ENCODE assay signal across 14 mouse cellular contexts in the genomic region with DNA sequence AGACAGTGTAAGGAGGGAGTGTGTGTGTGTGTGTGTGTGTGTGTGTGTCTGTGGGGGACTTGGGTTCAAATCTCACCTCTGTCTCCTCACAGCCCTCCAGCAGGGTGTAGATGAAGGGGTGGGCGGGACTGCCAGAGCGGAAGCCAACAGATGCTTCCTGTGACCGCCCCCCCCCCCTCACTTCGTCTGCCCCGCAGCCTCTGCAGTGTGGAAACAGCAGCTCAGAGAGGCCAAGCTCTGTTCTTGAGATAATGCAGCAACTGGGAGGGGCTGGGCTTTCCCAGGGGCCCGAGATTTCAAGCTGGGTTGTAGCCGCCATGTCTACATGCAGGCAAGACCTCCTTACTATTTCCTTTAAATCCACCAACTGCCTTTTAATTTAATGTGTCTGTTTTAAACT. TPM values are rescaled to one million over a fixed set of nuclear protein-coding genes. Genes with fewer than 3 reads are reported as not detected.
DNase-seq lines count a peak whose midpoint lies in the region; ATAC-seq and TF ChIP-seq lines count a peak whose summit lies in the region.
"Had no signal": no experiment of that assay in that cellular context is flagged by ENCODE, and none has a peak within 500 bp of the region (broad histone marks: within the 10 kb centered on the region; RNA-seq: fewer than 3 reads in every experiment).

No protein-coding gene starts in this region.

- no peak for TF ChIP-seq POLR2A in bone marrow, adult 2 months (IDR thresholded peaks at IDR 0.05; ENCODE audit: borderline replicate concordance, control insufficient read depth, low read depth, low read length)

- peaks cover 4% of the 10 kb centered on the region for H3K4me1 ChIP-seq in bone marrow, adult 2 months (ENCODE audit: control insufficient read depth, insufficient read depth, low read length)
- no peaks in the 10 kb centered on the region for H3K4me1 ChIP-seq in midbrain, postnatal 0 days (ENCODE audit: insufficient read depth, low read length)
- peaks cover 46% of the 10 kb centered on the region for H3K4me1 ChIP-seq in midbrain, embryonic 10.5 days

- DNase-seq in spleen, postnatal 36 days (ENCODE audit: low spot score in 2 of 2): peak; percentile 47 to 56
- DNase-seq in spleen, adult 18-20 months: no peak
- no peak for DNase-seq in midbrain, postnatal 0 days (ENCODE audit: low spot score)
- DNase-seq in adrenal gland, postnatal 25 days: no peak
- DNase-seq in midbrain, embryonic 10.5 days (ENCODE audit: low spot score): no peak
- DNase-seq in kidney, postnatal 14 days: no peak
- DNase-seq: lung, embryonic 14.5 days had no signal

- H3K27me3 ChIP-seq in midbrain, postnatal 0 days (ENCODE audit: insufficient read depth, low read length): no peaks in the 10 kb centered on the region
- no peaks in the 10 kb centered on the region for H3K27me3 ChIP-seq in midbrain, embryonic 10.5 days (ENCODE audit: low read depth, poor library complexity, severe bottlenecking)

- H3K4me3 ChIP-seq in bone marrow, adult 2 months (replicated peaks; ENCODE audit: control insufficient read depth, low read depth, low read length): no peak overlapping the region
- no peak overlapping the region for H3K4me3 ChIP-seq in midbrain, postnatal 0 days (ENCODE audit: low read depth, low read length)
- no peak overlapping the region for H3K4me3 ChIP-seq in midbrain, embryonic 10.5 days

- no peaks in the 10 kb centered on the region for H3K9me3 ChIP-seq in midbrain, postnatal 0 days (ENCODE audit: low read length)
- H3K9me3 ChIP-seq in midbrain, embryonic 10.5 days (replicated peaks): no peaks in the 10 kb centered on the region

- H3K36me3 ChIP-seq in midbrain, postnatal 0 days (ENCODE audit: insufficient read depth, low read length): no peaks in the 10 kb centered on the region
- H3K36me3 ChIP-seq in midbrain, embryonic 10.5 days: no peaks in the 10 kb centered on the region

- peak; percentile 30 for ATAC-seq in megakaryocyte, adult 5-6 weeks (ENCODE audit: poor library complexity, severe bottlenecking)
- no peak for ATAC-seq in midbrain, postnatal 0 days (ENCODE audit: low FRiP score)
- ATAC-seq: midbrain, embryonic 16.5 days; Patski had no signal

- H3K9ac ChIP-seq in midbrain, postnatal 0 days (replicated peaks; ENCODE audit: low read length, poor library complexity, severe bottlenecking): no peak overlapping the region
- H3K9ac ChIP-seq: lung, embryonic 14.5 days had no signal

- no peak overlapping the region for H3K4me2 ChIP-seq in midbrain, postnatal 0 days (ENCODE audit: low read depth, low read length, poor library complexity, severe bottlenecking)
- H3K4me2 ChIP-seq: lung, embryonic 14.5 days had no signal

- H3K27ac ChIP-seq in bone marrow, adult 2 months (ENCODE audit: control insufficient read depth, insufficient read depth, low read depth, low read length, poor library complexity): 0 out of 2 replicates have a peak overlapping the region, but pooled peaks have one; percentile 30
- H3K27ac ChIP-seq in midbrain, postnatal 0 days (ENCODE audit: low read depth, low read length): no peak overlapping the region
- H3K27ac ChIP-seq in midbrain, embryonic 10.5 days (replicated peaks): no peak overlapping the region

- 4% methylated on average over 7 of the region's 7 CpGs for WGBS in bone marrow, adult 2 months
- WGBS in midbrain, postnatal 0 days: 51% methylated on average over 7 of the region's 7 CpGs
- WGBS in midbrain, embryonic 10.5 days: 60% methylated on average over 7 of the region's 7 CpGs

- TF ChIP-seq CTCF in bone marrow, adult 2 months (IDR thresholded peaks at IDR 0.05; ENCODE audit: control insufficient read depth, insufficient read depth, low read length): no peak
- TF ChIP-seq CTCF in midbrain, postnatal 0 days (IDR thresholded peaks at IDR 0.05): no peak

RNA-seq across cellular contexts. Expression of gene Laptm5, which starts 2.3 kb away (rescaled TPM):
- 193 and 436 TPM in 2 replicates for polyA plus RNA-seq in bone marrow, adult 2 months (2011; ENCODE audit: insufficient read depth, insufficient read length, low replicate concordance, missing spikeins)
- 1,039 and 1,095 TPM in 2 replicates for total RNA-seq in megakaryocyte, adult 5-6 weeks (2015)
- total RNA-seq in megakaryocyte, adult 5-6 weeks (2017): 312 and 362 TPM in 2 replicates
- 28.2 and 34.5 TPM in 2 replicates for total RNA-seq in midbrain, postnatal 0 days (2014; rRNA removed)
- polyA plus RNA-seq in midbrain, postnatal 0 days (2015; fragmentation: Nextera tagmentation; extraction: Ambion mirVana): 32.8 and 36.2 TPM in 2 replicates
- total RNA-seq in adrenal gland, postnatal 25 days (2021): 12.1 and 13.6 TPM in 2 replicates
- 16.7 and 22.9 TPM in 2 replicates for polyA plus RNA-seq in midbrain, embryonic 10.5 days (2016; fragmentation: Nextera tagmentation; extraction: Ambion mirVana)
- polyA plus RNA-seq: Patski had no signal

RNA-seq across cellular contexts. Expression of gene Matn1, which starts 33.5 kb away (rescaled TPM):
- polyA plus RNA-seq in bone marrow, adult 2 months (2011; ENCODE audit: insufficient read depth, insufficient read length, low replicate concordance, missing spikeins): not detected in 2 replicates
- not detected in 2 replicates for total RNA-seq in megakaryocyte, adult 5-6 weeks (2015)
- not detected in 2 replicates for total RNA-seq in megakaryocyte, adult 5-6 weeks (2017)
- total RNA-seq in midbrain, postnatal 0 days (2014; rRNA removed): 0.38 TPM in 1 of 2 replicates, not detected in the other
- 0.20 and 0.27 TPM in 2 replicates for polyA plus RNA-seq in midbrain, postnatal 0 days (2015; fragmentation: Nextera tagmentation; extraction: Ambion mirVana)
- not detected in 2 replicates for total RNA-seq in adrenal gland, postnatal 25 days (2021)
- not detected in 2 replicates for polyA plus RNA-seq in midbrain, embryonic 10.5 days (2016; fragmentation: Nextera tagmentation; extraction: Ambion mirVana)
- polyA plus RNA-seq: forebrain, embryonic 11.5 days; gonadal fat pad, adult 2 months; intestine, embryonic 14.5 days; lung, embryonic 14.5 days; Patski had no signal

Comparison
In these comparisons a context has a peak if more than half of its experiments do, and no peak if none do; other contexts are left out.
1. DNase-seq: peak in spleen, postnatal 36 days (2 of 2); none in spleen, adult 18-20 months (0 of 2), midbrain, postnatal 0 days (single experiment), adrenal gland, postnatal 25 days (single experiment), midbrain, embryonic 10.5 days (single experiment) and kidney, postnatal 14 days (single experiment).